Mouse (Mus musculus): ENCODE measurements around the gene Ccnc.

The Ccnc gene

DNA sequence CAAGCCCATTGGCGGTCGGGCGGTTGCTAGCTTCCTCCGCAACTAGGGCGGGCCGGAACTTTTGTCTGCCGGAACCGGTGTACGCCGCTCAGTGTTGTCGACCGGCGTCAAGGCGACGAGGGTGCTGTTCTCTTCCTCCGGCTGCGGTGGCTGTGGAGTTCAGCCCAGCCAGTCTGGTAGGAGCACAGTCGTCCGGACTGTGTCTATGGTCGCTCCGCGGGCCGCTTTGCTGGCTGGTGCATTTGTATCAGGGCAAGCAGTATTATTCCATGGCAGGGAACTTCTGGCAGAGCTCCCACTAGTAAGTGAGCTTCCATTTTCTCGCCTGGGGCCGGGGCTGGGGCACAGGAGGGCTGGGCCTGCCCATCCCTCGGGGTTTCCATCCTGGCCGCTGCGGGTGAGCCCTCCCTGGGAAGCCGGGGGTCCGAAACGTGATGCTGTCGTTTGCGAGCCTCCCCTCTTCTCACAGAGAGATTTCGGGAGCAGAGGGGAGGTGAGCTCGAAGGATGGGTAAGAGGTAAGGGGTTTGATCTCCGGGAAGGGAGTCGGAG is at the start of gene Ccnc:
Gene Ccnc (plus strand): TSS at position 87 of the 551 bp plus-strand sequence.
- DNase-seq (ENCODE audit: low read depth, low spot score): peak; percentile 93

DNA sequence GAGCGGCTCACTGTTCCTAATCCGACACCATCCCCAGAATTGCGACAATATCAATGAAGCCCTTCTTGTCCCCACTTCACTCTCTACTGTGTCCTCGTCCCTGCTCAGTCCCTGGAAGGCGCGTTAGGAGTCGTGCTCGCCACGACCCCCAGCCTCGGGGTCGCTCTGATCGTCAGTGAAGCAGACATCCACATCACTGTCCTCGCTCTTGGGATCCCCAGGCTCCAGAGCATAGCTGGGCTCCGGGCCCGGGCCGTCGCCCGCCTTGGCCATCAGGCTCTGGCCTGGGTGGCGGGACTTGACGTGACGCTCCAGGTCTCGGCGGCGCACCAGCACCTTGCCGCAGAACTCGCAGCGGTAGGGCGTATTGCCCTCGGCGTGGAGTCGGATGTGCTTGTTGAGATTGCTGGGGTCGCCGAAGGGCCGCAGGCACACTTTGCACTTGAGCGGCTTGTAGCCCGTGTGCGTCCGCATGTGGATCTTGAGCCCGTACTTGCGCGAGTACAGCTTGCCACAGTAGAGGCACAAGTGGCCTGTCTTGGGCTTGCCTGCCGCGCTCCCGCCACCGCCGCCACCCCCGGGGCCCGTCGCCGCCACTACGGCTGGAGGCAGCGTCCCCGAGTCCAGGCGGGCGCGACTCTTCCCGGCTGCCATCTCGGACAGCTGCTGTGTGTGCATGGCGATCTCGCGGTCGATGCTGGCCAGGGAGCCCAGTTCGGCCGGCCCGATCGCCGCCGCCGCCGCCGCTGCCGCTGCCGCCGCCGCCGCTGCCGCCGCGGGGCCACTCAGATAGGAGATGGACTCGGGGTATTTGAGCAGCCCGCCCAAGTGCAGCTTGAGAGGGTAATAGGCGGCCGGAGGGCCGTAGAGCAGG is 49.2 kb upstream of the Ccnc start:
- DNase-seq (ENCODE audit: low read depth, low spot score): no peak

DNA sequence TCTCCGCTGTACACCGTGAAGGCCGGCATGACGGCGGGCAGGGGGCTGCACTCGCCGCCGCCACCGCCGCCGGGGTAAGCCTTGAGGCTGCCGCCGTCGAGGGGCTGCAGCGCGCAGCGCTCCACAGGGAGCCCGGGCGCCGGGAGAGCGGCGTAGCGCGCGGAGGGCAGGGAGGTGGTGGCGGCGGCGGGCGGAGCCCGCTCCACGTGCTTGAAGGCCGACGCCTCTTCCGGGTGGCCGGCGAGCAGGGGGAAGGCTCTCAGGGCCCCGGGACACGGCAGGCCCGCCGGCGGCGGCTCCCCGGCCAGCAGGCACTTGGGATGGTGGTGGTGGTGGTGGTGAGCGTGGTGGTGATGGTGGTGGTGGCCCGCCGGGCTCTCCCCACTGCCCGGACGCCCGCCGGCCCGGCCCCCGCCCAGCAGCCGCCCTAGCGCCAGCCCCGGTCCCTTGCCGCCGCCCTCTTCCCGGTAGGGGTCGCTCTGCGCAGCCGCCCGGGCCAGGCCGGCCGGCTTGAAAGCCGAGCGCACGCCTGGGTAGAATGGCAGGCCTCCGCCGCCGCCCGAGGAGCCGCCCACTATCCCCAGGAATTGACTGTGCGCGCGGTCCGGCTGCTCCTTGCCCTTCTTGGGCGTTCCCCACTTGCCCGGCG is 48.4 kb upstream of the Ccnc start:
- DNase-seq (ENCODE audit: low read depth, low spot score): no peak

DNA sequence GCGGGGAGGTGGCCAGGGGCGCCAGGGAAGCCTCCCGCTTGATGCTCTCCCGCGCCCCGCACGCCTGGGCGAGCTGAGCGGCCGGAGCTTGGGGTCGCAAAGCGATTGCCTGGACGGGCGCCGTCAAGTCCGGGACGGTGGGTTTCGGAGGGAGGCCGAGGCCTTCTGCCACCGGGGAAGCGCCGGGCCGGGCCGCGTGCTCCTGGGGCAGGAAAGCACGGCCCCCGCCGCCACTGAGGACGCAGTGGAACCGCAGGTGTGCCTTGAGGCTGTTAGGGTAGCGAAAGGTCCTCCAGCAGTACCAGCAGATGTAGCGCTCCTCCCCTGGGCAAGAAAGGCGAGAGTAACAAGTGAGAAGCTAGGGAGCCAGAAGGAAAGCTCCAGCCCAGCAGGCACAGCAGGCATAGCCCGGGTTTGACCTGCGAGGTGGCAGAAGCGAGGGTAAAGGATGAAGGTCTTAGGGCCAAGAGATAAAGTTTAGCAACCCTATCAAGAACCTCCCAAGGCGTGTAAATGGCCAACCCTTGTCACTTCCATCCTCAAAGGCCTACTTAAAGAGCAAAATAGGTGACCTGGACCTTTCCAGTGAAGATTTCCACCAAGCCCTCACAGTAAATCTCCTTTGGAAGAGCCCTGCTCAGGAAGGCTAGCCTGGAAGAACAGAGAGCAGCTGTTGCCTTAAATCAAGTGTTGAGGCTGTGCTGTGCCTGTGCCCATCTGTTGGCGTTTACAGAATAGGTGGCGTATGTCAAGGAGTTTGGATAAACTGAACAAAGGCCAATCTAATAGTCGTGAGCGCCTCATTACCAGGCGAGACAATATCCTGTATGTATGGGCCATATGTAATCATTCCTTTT is 47.6 kb upstream of the Ccnc start:
- no peak for DNase-seq (ENCODE audit: low read depth, low spot score)

DNA sequence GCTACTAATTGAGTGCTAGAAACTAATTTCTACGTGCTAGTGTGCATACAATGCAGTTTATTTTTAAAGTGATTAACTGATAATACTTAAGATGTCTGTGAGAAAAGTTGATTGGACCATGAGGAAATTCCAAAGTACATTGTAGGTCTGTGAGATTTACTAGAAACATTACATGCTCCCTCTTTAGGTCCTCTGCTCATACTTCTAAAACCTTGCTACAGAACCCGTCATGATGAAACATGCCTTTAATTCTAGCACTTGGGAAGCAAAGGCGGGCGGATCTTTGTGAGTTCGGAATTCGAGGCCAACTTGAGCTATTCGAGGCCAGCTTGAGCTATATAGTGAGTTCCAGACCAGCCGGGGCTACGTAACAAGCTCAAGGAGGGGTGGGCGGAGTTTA is 46.5 kb upstream of the Ccnc start:
- no peak for DNase-seq (ENCODE audit: low read depth, low spot score)

DNA sequence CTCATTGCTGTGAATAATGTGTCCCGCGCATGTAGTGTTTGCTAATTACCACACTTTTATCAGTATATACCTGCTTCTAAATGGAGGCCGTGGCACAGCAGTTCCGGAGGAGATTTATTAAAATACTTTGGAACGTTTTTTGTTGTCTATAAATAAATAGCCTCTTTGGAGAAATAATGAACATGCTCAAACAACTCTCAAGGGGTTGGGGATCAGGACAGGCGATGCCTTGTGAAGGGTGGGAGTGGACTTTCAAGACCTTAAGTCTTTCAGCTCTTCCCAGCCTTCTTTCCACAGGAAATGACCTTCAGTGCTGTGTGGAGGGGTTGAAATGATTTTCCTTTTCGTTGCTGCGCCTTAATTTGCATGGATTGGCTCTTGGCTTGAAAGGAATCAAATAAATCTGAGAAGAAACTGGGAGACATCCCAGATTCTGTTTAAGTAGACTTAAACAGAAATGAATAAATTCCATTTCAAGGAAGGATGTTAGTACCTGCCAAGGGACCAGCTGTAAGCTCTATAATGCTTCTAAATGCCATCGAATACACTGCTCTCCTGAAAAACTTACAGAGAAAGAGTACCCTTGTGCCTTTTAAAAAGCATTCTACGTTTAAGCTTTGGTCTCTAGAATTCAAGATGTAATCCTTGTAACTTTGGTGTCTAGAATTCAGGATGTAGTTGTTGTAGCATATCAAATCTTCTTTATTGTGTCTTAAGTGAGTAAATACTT is 44.9 kb upstream of the Ccnc start:
- DNase-seq (ENCODE audit: low read depth, low spot score): no peak

DNA sequence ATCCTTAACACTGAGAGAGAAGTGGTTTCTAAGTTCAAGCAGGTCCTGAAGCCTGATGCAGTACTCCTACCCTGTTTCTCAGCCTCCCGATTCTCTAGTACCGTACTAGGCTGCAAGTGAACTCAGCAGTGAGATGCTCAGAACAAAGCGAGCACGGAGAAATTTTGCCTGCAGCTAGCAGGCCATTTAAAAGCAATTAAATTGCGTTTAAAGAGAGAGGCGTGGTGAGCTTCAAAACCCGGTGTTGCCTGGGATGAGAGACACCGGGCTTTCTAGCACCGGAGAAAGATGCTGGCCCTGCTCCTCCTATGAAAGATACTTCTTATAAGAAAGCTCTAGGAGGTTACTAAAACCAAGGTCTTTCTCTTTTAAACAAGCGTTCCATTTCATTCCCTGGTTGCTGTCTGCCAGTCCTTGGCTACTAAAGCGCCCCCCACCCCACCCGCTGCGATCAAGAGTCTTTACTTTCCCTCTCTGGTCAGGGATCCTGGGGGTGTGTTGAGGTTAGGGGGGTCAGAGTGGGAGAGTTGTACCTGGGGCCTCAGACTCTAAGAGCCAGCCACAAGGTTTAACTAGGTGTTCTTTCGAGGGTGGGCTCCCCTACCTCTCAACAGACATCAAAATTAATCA is 43.0 kb upstream of the Ccnc start:
- DNase-seq (ENCODE audit: low read depth, low spot score): no peak

DNA sequence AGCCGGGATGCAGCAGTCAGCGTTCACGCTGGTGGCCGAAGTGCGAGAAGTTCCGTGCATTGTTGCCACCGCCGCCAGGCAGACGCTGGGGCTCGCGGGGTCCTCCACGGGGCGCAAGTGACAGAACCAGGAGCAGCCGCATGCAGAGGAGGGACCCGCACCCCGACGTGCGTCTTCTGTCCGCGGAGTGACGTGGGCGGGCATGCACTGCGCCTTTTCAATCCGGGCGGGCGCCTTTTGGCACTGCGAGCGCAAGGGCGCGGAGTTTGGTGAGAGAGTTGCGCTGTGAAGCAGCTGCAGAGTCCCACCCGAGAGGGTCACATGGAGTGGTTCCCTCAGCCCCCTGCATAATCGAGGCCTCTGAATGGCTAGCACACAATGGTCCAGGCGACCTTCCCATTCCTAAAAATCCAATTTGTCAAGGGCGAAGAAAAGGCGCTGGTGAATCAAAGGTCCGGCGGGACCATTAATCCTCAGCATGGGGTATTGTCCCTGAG is 41.9 kb upstream of the Ccnc start, which contains the start of gene Prdm13:
Gene Prdm13 (minus strand): TSS at position 369 of the 497 bp plus-strand sequence.
- peak; percentile 86 for DNase-seq (ENCODE audit: low read depth, low spot score)

DNA sequence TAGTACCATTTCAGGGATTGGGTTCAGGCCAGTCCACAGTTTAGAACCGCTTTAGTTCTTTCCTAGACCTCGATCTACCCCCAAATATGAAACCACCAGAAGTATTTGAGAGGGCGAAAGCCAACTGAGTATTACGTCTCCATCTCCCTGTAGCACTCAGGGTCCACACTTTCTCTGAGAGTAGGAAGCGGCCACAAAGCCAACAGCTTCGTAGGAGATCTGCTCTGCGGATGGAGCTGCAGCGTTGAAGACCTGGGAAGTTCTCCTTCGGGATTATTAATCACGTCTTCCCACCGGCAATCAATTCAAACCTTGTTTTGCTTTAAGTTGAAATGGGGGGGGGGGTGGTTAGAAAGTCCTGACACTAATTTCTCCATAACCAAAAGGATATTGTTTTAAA is 41.1 kb upstream of the Ccnc start:
- no peak for DNase-seq (ENCODE audit: low read depth, low spot score)

DNA sequence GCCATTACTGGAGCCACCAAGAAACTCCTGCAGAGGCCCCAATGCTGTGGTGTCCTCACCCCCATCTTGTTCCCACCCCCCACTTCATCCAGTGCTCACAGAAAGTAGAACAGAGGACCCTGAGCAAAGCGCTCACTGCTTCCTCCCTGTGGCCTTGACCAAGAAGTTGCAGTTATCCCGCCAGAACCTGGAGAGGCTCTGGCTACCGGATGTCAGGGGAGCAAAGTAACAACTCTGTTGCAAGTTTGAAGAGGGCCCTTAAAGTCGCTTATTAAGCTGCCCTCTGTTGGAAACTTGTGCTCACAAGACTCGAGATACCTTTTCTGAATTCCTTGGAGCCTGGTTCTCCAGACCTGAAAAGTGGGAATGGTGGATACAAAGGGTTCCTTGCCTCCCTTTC is 40.6 kb upstream of the Ccnc start:
- no peak for DNase-seq (ENCODE audit: low read depth, low spot score)

DNA sequence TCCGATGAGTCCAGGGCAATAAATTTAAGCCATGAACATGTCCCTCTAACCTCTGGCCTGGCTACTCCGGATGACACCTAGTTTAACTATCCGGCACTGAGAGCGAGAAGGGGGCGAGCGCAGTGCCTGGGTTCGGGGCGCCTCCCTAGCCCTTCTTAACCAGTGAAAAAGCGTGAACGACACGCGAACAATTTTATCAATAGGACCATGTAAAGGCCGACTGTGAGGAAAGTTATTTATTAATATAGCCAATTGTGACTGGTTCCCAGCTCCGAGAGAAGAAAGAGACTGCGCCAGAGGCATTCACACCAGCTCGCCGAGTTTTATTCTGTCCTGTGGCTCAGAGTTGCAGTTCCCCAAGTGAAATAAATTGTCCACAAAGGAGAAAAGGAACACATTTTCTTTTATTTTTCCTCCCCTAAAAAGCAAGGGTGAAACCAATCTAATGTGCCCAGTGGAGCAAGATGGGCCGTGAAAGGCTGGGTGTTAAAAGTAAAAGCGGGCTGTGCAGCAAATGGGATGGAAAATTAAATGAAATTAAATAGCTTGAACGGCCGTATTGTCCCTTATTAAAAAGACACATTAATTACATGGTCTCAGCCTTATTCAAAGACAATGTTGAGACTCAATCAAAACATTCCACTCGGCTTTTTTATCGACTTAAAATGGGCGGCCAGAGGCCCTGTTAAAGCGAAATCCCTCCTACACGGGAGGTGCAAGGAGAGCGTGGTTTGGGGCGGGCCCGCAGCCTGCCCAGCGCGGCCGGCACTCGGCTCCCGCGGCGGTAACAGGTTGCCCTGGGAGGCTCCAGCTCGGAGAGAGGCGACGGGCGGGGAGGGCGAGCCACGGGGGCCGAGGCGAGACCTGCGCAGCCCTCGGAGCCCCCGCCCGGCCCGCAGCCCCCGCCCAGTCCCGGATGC is 39.5 kb upstream of the Ccnc start:
- no peak for DNase-seq (ENCODE audit: low read depth, low spot score)

DNA sequence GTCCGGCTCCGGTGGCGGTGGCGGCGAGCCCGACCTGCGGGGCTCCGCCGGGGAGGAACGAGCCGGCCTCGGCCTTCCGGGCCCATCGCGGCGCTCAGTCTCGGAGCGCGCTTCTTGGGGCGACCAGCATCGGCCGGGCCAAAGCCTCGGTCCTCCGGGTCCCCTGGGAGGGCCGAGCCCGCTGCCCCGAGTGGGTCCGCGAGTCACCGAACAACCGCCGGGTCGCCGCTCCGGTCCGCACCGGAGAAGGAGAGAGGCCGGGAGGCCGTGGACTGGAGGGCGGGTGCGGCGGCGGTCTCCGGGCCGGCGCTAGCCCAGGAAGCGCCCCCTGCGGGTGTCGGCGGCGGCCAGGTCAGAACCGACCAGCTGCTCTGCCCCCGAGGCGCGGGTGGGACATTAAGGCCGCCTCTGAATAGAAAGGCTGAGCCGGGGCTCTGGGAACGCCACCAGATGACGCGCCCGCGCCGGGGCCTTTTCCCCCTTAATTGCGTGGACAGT is 38.7 kb upstream of the Ccnc start:
- DNase-seq (ENCODE audit: low read depth, low spot score): no peak

DNA sequence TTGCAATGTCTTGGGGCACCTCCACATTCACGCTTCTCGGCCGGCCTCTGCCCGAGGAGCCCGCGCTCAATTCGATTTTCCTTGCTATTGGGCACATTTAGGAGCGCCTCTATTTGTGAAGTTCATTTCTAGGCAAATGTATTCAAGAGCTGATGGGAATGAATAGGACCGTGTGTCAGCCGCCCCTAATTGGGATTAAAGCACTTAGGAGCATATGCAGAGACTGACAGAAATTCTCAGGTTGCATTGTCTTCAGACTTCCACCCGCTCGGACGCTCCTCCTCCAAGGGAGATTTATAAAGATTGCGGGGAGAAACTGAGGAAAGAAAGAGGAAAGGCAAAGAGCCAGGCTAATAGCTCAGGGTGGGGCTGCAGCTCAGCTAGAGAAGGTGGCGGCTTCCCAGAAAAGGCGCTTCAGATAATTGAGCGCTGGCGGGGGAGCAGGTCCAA is 38.0 kb upstream of the Ccnc start:
- no peak for DNase-seq (ENCODE audit: low read depth, low spot score)

DNA sequence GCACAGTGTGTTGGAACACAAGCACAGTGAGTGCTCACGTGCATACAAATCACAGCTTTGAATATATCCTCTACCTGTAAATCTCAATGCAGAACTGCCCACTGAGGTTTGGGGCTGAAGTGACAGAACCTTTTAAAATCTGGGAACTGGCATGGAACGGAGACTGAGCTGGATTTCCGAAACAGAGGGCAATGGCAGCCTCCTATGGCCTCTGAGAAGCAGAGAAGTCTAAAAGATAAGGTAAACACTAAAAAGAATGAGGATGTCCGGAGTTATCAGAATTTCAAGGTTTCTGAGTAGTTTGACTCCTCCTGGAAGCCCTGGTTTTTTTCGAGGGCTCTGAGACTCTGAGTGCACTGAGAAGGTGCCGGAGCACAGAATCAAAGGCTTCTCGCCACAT is 37.3 kb upstream of the Ccnc start:
- DNase-seq (ENCODE audit: low read depth, low spot score): no peak

DNA sequence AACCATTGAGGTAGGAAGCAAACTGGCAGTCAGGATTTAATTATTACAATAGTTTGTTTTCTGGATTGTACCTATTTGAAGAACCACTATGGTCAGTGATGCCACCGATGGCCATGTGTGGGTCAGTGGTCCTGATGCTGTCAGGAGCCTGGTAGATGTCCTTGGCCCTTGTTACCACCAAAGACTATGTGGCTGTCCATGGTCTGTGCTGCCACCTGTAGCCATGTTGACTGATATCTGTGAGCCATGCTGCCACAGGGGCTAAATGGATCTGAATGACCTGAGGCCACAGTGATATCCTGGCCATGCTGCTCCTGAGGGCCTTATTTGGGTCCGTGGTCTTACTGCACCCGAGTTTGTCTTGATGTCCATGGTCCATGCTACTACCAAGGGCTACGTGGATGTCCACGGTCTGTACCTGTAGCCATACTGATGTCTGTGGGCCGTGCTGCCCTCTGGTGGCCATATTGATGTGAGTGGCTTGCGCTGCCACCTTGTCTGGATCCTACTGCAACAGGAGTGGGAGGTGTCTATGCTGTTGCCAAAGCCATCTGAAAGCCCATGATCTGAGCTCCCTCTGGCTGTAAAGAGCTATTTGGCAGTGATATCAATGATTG is 31.8 kb upstream of the Ccnc start:
- DNase-seq (ENCODE audit: low read depth, low spot score): no peak

DNA sequence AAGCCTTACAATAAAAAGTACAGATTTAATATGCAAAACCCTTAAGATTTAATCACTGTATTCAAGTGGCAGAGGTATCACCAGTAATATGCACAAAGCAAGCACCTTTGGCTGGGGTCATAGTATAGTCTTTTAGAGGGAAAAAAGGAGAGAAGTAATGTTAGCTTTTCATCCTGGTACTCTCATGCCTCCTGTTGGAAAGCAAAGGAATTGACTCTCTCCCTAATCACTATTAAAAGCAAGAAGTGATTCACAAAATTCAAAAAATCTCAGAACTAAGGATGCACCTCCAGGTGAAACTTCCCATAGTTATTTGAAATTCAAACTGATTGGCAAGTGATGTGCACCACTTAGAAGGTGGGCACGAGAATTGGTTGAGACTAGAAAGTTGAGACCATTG is 22.5 kb upstream of the Ccnc start:
- DNase-seq (ENCODE audit: low read depth, low spot score): no peak

DNA sequence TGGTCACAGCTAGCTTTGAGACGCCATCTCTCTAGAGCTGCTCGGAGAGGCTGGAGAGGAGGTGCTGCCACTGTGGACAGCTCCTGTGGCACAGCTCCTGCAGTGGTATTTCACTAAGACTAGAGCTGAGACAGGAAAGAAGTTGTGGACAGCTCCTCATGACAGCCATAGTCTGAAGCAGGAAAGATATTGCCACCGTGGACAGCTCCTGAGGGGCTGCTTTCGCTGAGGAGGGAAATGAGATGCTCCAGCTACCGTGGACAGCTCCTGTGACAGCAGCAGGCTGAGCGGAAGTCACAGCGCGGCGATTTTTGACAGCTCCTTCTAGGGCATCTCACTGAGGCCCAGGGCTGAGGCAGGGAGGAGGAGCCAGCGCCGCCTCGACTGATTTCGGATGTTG is 15.4 kb upstream of the Ccnc start:
- DNase-seq (ENCODE audit: low read depth, low spot score): peak; percentile 93

DNA sequence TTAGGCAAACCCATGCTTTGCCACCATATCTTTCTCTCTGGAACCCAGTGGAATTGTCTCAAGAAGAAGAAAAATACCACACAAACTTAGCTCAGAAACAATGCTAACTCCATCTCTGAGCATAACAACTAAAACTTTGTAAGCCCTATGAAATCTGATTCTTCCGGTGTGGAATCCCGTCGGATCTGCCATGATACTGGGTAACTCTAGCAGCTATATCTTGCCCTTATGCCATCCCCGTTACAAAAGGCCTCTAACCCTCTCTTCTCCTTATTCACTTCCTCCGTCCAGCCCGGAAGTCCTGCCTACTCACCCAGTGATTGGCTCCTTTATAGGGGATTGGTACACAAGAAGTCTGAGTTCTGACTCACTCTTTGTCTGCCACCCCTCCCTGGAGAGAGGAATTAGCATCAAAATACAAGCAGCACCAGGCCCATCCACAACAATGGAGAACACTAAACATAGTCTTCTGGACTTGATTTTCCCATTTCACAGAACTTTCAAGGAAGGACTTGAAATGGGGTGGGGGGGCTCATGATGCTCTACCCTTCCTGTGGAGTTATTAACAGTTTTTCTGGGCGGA is 4.7 kb upstream of the Ccnc start:
- DNase-seq (ENCODE audit: low read depth, low spot score): peak; percentile 17

Data from mesoderm, embryonic 11.5 days (tissue).